Mouse (Mus musculus): ENCODE measurements around the gene Bmp3. TPM values are rescaled to one million over a fixed set of nuclear protein-coding genes. Genes with fewer than 3 reads are reported as not detected.

Bmp3 gene
- polyA plus RNA-seq, 1 experiment from 2014 or later = 1.2 TPM

DNA sequence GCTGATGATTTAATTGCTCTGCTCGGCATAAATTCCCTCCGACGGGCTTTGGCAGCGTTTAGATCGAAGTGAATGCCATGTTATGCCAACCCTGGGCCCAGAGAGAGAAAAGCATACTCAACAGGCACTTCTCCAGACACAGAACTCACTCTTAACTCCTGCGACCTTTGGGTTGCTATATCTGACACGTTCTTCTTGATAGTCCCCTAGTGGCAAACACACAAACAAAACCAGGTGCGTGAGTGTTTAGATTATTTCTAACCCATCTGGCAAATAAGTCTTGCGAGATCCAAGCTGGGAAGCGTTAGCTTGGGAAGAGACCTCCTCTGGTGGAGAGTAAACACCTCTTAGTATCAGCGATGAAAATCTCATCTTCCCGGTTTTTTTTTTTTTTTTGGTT lies 1.5 kb downstream of the Bmp3 start:
- 10% methylated on average over 12 of the region's 12 CpGs for WGBS
- Histone ChIP-seq H3K9ac (no peak overlapping the region; the same call in 1 of the 2 replicates), H3K27me3 (replicated peaks) (peaks cover 35% of the 10 kb centered on the region), H3K36me3 (replicated peaks) (no peaks in the 10 kb centered on the region), H3K9me3 (no peaks in the 10 kb centered on the region), H3K4me3 (peak overlapping the region; percentile 60), H3K27ac (no peak overlapping the region), H3K4me1 (peaks cover 17% of the 10 kb centered on the region), H3K4me2 (peak overlapping the region; percentile 99)
- 0 out of 2 replicates have a peak, but pooled peaks have one; percentile 5 for ATAC-seq (replicated peaks)

DNA sequence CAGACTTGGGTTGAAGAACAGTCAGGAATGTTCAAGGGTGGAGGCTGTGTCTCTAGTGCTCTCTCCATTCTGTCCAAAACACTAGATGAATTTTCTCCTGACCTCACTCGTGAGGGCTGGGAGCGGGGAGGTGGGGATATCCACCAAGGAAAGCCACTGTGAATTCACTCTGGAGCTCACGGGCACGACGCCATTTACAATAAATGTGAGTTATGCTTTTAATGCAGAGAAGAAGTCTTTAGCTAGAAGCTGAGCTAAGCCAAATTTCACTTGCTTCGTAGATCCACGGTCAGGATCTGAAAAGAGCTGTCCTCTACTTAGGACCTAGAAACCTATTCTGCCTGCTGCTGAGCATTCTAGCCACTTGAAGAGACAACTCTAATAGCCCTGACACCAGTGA lies 2.1 kb downstream of the Bmp3 start:
- Histone ChIP-seq H3K27ac (no peak overlapping the region), H3K36me3 (replicated peaks) (no peaks in the 10 kb centered on the region), H3K4me1 (peaks cover 17% of the 10 kb centered on the region), H3K4me3 (0 out of 2 replicates have a peak overlapping the region, but pooled peaks have one; percentile 60), H3K4me2 (peak overlapping the region; percentile 99; the same call in 1 of the 2 replicates), H3K27me3 (replicated peaks) (peaks cover 35% of the 10 kb centered on the region), H3K9ac (no peak overlapping the region), H3K9me3 (no peaks in the 10 kb centered on the region)
- ATAC-seq (replicated peaks) = no peak
- WGBS = 77% methylated on average over 7 of the region's 7 CpGs

DNA sequence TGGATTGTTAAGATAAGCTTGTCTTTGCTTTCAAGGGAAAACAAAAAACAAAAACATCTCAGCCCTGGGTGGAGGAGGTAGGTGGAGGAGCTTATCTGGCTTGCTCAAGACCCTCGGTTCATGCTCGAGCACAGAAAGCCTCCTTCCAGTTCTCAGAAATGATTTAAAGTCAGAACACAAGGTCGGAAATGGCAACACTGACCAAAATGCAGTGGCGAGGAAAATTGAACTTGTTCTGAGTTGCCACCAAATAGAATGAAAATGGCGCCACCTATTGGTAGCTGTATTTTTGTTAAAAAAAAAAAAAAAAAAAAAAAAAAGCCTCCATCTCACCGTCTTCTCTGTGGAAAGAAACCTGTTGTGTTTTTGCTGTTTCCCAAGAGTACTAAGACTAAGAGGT lies 9.7 kb downstream of the Bmp3 start:
- 0 out of 2 replicates have a peak, but pooled peaks have one; percentile 24 for ATAC-seq (replicated peaks)
- WGBS = 2% methylated on average over 6 of the region's 6 CpGs
- Histone ChIP-seq H3K4me1 (peaks cover 3% of the 10 kb centered on the region), H3K27ac (no peak overlapping the region), H3K4me3 (no peak overlapping the region), H3K9ac (no peak overlapping the region), H3K27me3 (replicated peaks) (no peaks in the 10 kb centered on the region; the same call in 1 of the 2 replicates), H3K9me3 (no peaks in the 10 kb centered on the region), H3K36me3 (replicated peaks) (no peaks in the 10 kb centered on the region), H3K4me2 (peak overlapping the region; percentile 33; the same call in 1 of the 2 replicates)

DNA sequence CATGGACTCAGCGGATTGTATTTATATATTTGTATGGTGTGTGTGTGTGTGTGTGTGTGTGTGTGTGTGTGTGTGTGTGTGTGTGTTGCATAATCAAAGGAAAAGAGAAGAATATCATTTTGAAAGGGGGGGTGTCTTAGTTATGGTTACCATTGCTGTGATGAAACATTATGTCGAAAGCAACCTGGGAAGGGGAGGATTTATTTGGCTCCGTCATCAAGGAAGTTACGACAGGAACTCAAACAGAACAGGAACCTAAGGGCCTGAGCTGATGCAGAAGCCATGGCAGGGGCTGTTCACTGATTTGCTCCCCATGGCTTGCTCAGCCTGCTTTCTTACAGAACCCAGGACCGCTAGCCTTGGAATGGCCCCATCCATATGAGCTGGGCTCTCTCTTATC lies 10.9 kb downstream of the Bmp3 start:
- ATAC-seq (replicated peaks) = no peak
- Histone ChIP-seq H3K4me1 (peaks cover 3% of the 10 kb centered on the region), H3K9ac (no peak overlapping the region), H3K4me3 (no peak overlapping the region), H3K36me3 (replicated peaks) (no peaks in the 10 kb centered on the region), H3K27ac (no peak overlapping the region), H3K27me3 (replicated peaks) (no peaks in the 10 kb centered on the region; the same call in 1 of the 2 replicates), H3K9me3 (no peaks in the 10 kb centered on the region), H3K4me2 (no peak overlapping the region)
- WGBS = 93% methylated on average over 5 of the region's 5 CpGs

DNA sequence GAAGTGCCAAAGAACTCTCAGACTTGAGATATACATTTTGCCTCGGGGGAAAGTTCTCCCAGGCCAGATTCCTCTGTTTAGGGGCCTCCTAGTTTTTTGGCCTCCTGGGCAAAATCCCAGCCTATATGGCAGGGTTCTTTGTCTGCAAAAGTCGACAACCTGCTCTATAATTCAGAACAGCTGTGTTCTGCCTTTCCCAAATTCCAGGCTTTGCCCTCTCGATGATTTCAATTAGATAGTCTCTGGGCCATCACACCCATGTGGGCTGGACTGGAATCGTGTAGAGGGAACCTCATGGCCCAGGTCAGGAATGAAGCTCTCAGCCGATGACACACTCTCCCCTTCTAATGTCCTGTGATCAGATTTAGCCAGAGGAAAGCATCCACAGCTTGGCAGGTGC lies 21.8 kb downstream of the Bmp3 start:
- H3K36me3 ChIP-seq (replicated peaks) = no peaks in the 10 kb centered on the region
- 66% methylated on average over 5 of the region's 5 CpGs for WGBS

DNA sequence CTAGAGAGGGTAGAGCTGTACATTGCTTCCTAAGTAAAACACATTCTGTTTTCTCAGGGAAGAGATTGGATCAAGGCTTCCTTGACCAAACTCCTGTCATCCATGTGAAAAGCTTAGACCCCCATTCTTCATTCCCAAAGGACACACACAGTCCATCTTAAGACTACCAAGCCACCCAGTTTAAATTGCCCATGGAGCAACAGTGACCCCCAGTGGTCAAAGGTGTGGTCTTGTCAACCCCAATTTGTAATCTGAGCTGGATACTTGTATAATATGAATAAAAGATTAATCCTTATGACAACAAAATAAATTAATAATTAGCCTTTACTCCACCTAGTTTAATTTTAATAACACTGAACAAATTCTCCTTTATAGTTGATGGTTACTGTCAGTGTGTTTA lies 24.7 kb downstream of the Bmp3 start:
- Histone ChIP-seq H3K4me2 (no peak overlapping the region), H3K4me1 (no peaks in the 10 kb centered on the region), H3K9me3 (no peaks in the 10 kb centered on the region), H3K27ac (no peak overlapping the region), H3K9ac (no peak overlapping the region), H3K36me3 (replicated peaks) (no peaks in the 10 kb centered on the region), H3K4me3 (no peak overlapping the region), H3K27me3 (replicated peaks) (no peaks in the 10 kb centered on the region)
- ATAC-seq (replicated peaks) = no peak

More for the DNA sequence above, 21.8 kb downstream of the Bmp3 start:
- no peak for ATAC-seq (replicated peaks)
- H3K27ac ChIP-seq = no peak overlapping the region
- no peak overlapping the region for H3K9ac ChIP-seq
- H3K9me3 ChIP-seq = no peaks in the 10 kb centered on the region
- no peaks in the 10 kb centered on the region for H3K27me3 ChIP-seq (replicated peaks)
- H3K4me3 ChIP-seq = no peak overlapping the region
- H3K4me2 ChIP-seq = no peak overlapping the region
- H3K4me1 ChIP-seq = no peaks in the 10 kb centered on the region

DNA sequence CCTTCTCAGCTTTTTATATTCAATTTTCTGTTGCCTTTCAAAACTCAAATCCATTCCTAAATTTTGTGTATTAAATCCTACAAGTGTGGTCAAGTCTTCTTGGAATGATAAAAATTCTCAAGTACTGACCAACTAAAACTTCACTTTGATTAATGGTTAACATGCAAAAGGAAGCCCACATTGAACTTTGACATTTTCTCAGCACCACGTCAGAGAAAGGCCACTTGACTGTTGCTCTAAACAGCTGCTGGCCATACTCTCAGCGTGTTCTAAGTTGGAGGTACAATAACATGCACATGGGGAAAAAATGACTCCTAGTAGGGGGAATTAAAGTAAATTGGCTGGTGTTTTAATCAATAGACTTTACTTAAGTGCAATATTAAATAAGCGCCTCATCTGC lies 27.9 kb downstream of the Bmp3 start:
- Histone ChIP-seq H3K36me3 (replicated peaks) (no peaks in the 10 kb centered on the region), H3K4me3 (no peak overlapping the region), H3K27ac (no peak overlapping the region), H3K4me2 (no peak overlapping the region), H3K4me1 (no peaks in the 10 kb centered on the region), H3K9ac (no peak overlapping the region), H3K27me3 (replicated peaks) (no peaks in the 10 kb centered on the region), H3K9me3 (no peaks in the 10 kb centered on the region)
- no peak for ATAC-seq (replicated peaks)
- 84% methylated on average over 3 of the region's 3 CpGs for WGBS

DNA sequence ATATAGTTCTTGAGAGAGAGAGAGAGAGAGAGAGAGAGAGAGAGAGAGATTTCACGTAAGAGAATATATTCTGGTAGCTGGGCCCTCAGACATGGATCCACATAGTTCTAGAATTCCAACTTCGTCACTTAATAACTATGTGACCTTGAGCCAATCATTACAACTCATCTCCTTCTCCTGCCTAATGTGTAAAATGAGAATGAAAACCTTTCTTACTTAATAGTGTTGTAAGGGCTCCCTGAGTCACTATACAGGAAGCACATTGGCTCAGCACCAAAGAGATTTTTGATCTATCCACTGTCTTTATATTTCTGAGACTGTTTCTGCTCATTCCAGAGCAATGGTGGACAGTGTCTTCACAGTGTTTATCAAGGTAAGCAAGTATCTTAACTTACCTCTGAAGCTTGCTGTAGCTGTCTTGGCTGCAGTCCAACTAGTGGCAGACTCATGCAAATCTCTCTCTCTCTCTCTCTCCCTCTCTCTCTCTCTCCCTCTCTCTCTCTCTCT lies 36.4 kb downstream of the Bmp3 start:
- Histone ChIP-seq H3K4me3 (no peak overlapping the region), H3K36me3 (replicated peaks) (no peaks in the 10 kb centered on the region), H3K4me1 (no peaks in the 10 kb centered on the region), H3K27me3 (replicated peaks) (no peaks in the 10 kb centered on the region), H3K9ac (no peak overlapping the region), H3K27ac (no peak overlapping the region), H3K4me2 (no peak overlapping the region), H3K9me3 (no peaks in the 10 kb centered on the region)
- 86% methylated on average over 2 of the region's 2 CpGs for WGBS
- no peak for ATAC-seq (replicated peaks)

DNA sequence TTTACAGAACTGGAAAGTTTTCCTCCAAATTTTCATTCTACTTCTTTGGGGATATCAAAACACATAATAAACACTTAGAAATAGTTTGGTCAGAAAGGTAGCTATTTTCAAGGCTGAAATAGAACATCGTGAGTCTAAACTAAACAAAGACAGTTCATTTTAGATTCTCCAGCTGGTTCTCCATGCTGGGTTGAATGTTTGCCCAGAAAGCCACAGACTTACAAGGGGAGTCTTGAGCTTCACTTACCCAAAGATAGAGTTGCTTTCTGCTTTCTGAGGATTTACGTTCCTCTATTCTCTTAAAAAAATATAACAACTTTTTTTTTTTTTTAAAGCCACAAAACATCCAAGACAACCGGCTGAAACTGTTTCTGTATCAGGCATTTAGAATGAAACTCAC lies 40.1 kb downstream of the Bmp3 start:
- no peaks in the 10 kb centered on the region for H3K36me3 ChIP-seq (replicated peaks)
- H3K4me1 ChIP-seq = no peaks in the 10 kb centered on the region
- no peak overlapping the region for H3K27ac ChIP-seq
- no peak overlapping the region for H3K4me2 ChIP-seq
- WGBS = 88% methylated on average over 3 of the region's 3 CpGs
- no peak for ATAC-seq (replicated peaks)
- no peaks in the 10 kb centered on the region for H3K27me3 ChIP-seq (replicated peaks)
- H3K9me3 ChIP-seq = no peaks in the 10 kb centered on the region
- H3K4me3 ChIP-seq = no peak overlapping the region
- H3K9ac ChIP-seq = no peak overlapping the region

DNA sequence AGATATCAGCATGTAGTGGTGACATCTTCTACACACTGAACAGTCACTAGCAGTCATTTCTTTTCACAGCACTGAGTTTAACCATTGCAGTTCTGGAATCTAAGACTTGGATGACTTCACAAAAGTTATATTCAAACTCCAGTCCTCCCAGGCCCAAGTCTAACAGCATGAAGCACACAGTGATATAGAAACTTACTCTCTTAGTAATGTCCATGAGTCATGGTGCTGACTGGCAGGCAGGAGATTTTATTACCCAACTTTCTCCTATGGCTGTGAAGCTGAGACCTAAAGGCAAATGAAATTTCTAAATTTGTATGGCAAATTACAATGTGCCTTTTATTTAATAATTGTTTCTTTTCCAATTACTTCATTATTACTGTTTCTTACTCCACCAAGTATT lies 43.7 kb downstream of the Bmp3 start:
- no peak for ATAC-seq (replicated peaks)
- Histone ChIP-seq H3K9me3 (no peaks in the 10 kb centered on the region), H3K27ac (no peak overlapping the region), H3K4me3 (no peak overlapping the region), H3K9ac (no peak overlapping the region), H3K36me3 (replicated peaks) (no peaks in the 10 kb centered on the region), H3K27me3 (replicated peaks) (no peaks in the 10 kb centered on the region), H3K4me1 (no peaks in the 10 kb centered on the region), H3K4me2 (no peak overlapping the region)

DNA sequence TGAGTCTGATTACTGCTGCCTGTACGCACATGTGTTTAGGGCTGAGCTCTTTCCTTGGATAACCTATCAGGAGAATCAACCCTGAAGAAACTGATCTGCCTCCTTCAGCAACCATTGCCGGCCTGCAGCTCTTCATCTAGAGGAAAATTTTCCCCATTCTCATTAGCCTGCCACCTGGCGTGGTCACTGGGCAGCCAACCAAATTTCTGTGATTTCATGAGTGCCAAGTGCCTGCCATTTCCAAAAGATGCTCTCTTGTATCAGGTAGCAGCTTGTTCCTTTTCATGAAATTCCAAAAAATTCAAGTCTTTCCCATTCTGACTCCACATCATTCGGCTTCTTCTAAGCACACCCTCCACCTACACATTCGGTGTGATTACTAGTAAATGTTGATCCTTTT lies 46.7 kb downstream of the Bmp3 start:
- no peak for ATAC-seq (replicated peaks)
- Histone ChIP-seq H3K36me3 (replicated peaks) (no peaks in the 10 kb centered on the region), H3K4me2 (no peak overlapping the region), H3K4me3 (no peak overlapping the region), H3K27me3 (replicated peaks) (no peaks in the 10 kb centered on the region), H3K27ac (no peak overlapping the region), H3K9me3 (no peaks in the 10 kb centered on the region), H3K9ac (no peak overlapping the region), H3K4me1 (no peaks in the 10 kb centered on the region)
- WGBS = 85% methylated on average over 5 of the region's 5 CpGs

DNA sequence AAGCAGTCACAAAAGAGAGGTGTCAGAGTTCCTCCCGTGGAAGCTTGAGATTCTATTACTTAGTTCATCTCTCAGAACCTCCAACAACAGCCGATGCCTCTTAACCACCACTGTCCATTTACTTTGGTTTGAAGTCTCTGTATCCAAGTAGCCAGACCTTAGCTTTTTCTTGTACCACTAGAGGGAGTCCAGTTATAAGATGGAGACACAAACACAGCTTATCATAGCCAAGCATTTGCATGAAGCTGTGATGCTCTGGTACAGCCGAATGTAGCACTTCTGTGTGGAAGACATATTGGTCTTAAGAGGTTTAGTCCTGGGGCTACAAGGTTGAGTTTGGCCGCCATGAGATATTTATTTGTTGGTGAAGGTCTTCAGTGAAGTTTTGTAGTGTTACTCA lies 48.1 kb downstream of the Bmp3 start:
- Histone ChIP-seq H3K27ac (no peak overlapping the region), H3K27me3 (replicated peaks) (no peaks in the 10 kb centered on the region), H3K4me3 (no peak overlapping the region), H3K9me3 (no peaks in the 10 kb centered on the region), H3K9ac (no peak overlapping the region), H3K4me2 (no peak overlapping the region), H3K36me3 (replicated peaks) (no peaks in the 10 kb centered on the region), H3K4me1 (no peaks in the 10 kb centered on the region)
- WGBS = 62% methylated on average over 4 of the region's 4 CpGs
- ATAC-seq (replicated peaks) = peak; percentile 79

DNA sequence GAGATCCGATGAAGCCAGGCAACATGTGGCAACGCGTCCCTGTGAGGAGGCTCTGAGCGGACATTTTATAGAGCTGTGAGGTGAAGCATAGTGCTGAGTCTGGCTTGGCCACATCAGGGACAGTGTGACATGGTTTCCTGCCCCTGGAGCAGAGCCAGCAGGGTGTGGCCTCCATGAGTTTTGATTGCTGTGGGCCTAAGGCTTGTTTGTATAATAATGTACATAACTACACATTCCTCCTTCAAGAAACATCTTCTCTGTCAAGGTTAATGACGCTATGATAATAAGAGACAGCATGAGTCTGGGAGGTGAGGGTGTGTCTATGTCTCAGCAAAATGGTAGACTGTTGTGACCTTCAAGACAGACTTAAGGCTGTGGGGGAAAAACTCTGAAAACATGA lies 64.5 kb downstream of the Bmp3 start:
- Histone ChIP-seq H3K4me2 (no peak overlapping the region), H3K27me3 (replicated peaks) (no peaks in the 10 kb centered on the region), H3K4me1 (no peaks in the 10 kb centered on the region), H3K36me3 (replicated peaks) (no peaks in the 10 kb centered on the region), H3K9me3 (no peaks in the 10 kb centered on the region), H3K27ac (no peak overlapping the region), H3K9ac (no peak overlapping the region), H3K4me3 (no peak overlapping the region)
- ATAC-seq (replicated peaks) = no peak
- 94% methylated on average over 5 of the region's 5 CpGs for WGBS
